Mouse (Mus musculus) liver, embryonic 13.5 days (tissue): ENCODE results near the gene Gm6169. TPM values are rescaled to one million over a fixed set of nuclear protein-coding genes. Genes with fewer than 3 reads are reported as not detected.
"Not testable (repeated sequence)": the region's sequence is repeated elsewhere in the genome, so short reads cannot be mapped to it uniquely, and the experiment has no call there.

ENCODE experiments used
- ATAC-seq: fragments of 200-750 bp; cut with Nextera tagmentation; 2 replicates; pipeline ENCODE4 v1.8.0; 2017; ENCODE audit warnings: low read depth, mild to moderate bottlenecking, moderate number of reproducible peaks, moderate library complexity
- DNase-seq: peaks from one replicate; pipeline ENCODE4 v3.0.0; 2022
- H3K27ac ChIP-seq: fragments of 300-500 bp; sonication (generic); 2 replicates; pipeline ENCODE4 v1.5.1; 2015; ENCODE audit warnings: moderate library complexity, mild to moderate bottlenecking, inconsistent platforms
- H3K27me3 ChIP-seq: fragments of 300-500 bp; sonication (generic); 2 replicates; pipeline ENCODE4 v1.6.1; 2015; ENCODE audit warnings: mild to moderate bottlenecking, inconsistent platforms
- H3K36me3 ChIP-seq: fragments of 300-500 bp; sonication (generic); 2 replicates; pipeline ENCODE4 v1.6.1; 2015; ENCODE audit warnings: mild to moderate bottlenecking, inconsistent platforms
- H3K4me1 ChIP-seq: fragments of 300-500 bp; sonication (generic); replicated peaks from 2 replicates; pipeline ENCODE4 v1.6.1; 2015; ENCODE audit warnings: inconsistent platforms
- H3K4me2 ChIP-seq: fragments of 300-500 bp; sonication (generic); 2 replicates; pipeline ENCODE4 v1.6.1; 2015; ENCODE audit warnings: inconsistent platforms, mild to moderate bottlenecking, moderate library complexity
- H3K4me3 ChIP-seq: fragments of 300-500 bp; sonication (generic); replicated peaks from 2 replicates; pipeline ENCODE4 v1.5.1; 2015; ENCODE audit warnings: mild to moderate bottlenecking, inconsistent platforms
- H3K9ac ChIP-seq: fragments of 300-500 bp; sonication (generic); 2 replicates; pipeline ENCODE4 v1.6.1; 2015; ENCODE audit warnings: mild to moderate bottlenecking, inconsistent platforms
- H3K9me3 ChIP-seq: fragments of 300-500 bp; sonication (generic); replicated peaks from 2 replicates; pipeline ENCODE4 v1.6.1; 2016; ENCODE audit warnings: inconsistent platforms
- WGBS: fragments of 180-500 bp; shearing (Covaris S2); methylation state at CpG from one replicate; pipeline ENCODE4 v1.1.7; 2015; ENCODE audit not compliant: insufficient replicate concordance; 5-methylcytosine and 5-hydroxymethylcytosine counted together
- polyA plus RNA-seq: library from polyadenylated mRNA; unstranded; fragments of >200 nt; fragmentation: Nextera tagmentation; extraction: Ambion mirVana; gene quantifications from 2 replicates; pipeline ENCODE4 v1.2.1, GENCODE M21; 2015

Gm6169 gene
- polyA plus RNA-seq: 0.79 and 0.97 TPM in 2 replicates

DNA sequence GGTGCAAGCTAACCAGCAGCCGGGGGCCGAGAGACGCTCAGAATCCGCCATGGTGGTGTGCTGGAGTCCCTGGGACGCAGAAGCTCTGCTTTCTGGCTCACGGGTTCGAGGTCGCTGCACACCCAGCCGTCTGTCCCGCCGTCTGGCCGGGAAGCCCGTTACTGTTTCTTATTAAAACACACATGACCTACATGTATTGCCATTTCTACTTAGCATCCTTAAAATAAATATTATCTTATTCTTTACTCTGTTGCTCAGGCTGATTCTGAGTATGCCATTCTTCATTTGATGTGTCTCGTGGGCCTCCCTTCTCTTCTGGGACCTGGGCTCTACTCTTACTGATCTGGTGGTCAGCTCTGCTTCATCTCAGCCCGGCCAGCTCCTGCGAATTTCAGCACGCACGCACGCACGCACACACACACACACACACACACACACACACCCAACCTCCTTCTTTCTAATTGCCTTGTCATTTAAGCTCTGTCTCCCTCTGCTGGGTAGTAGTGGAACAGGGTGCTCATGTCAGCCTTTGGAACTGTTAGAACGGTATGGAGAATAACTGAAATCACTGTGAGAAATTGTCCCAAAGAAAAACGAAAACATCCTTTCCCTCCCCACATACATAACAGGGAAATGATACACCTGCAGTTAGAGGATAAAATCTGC is at the start of gene Gm6169:
Gene Gm6169, minus strand, starts transcription at position 51 of the 666 bp plus-strand sequence.
- WGBS: 77% methylated on average over 22 of the region's 22 CpGs
- Histone ChIP-seq H3K27ac (no peak within 1 kb of the TSS), H3K27me3 (no peaks in the 10 kb centered on the region), H3K9ac (no peak within 1 kb of the TSS), H3K4me2 (no peak within 1 kb of the TSS), H3K9me3 (no peaks in the 10 kb centered on the region), H3K4me1 (no peaks in the 10 kb centered on the region), H3K4me3 (no peak within 1 kb of the TSS), H3K36me3 (no peaks in the 10 kb centered on the region)
- no peak for DNase-seq
- no peak for ATAC-seq

DNA sequence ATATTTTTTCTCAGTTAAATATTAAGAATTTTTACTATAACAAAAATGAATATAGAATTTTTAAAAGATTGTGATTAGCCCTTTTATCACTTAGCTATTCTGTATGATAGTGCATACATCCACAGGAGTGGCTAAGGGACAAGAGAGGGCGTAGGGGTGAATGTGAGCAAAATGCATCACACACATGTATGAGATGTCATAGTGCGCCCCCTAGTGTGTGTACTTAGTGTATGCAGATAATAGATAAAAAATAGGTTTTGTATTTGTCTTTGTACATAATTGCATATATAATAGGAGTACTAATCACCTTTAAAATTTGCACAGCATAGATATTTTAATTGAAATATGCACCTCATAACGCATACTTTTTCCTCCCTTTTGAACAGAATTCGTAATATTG is 46.8 kb upstream of the Gm6169 start:
- Histone ChIP-seq H3K9ac (no peak overlapping the region), H3K4me1 (no peaks in the 10 kb centered on the region; the same call in 1 of the 2 replicates), H3K9me3 (no peaks in the 10 kb centered on the region), H3K36me3 (peaks cover 56% of the 10 kb centered on the region), H3K27me3 (no peaks in the 10 kb centered on the region), H3K27ac (no peak overlapping the region), H3K4me2 (no peak overlapping the region), H3K4me3 (no peak overlapping the region)
- DNase-seq (peak; percentile 32), ATAC-seq (no peak; the same call in 1 of the 2 replicates)
- 55% methylated on average over 4 of the region's 4 CpGs for WGBS

DNA sequence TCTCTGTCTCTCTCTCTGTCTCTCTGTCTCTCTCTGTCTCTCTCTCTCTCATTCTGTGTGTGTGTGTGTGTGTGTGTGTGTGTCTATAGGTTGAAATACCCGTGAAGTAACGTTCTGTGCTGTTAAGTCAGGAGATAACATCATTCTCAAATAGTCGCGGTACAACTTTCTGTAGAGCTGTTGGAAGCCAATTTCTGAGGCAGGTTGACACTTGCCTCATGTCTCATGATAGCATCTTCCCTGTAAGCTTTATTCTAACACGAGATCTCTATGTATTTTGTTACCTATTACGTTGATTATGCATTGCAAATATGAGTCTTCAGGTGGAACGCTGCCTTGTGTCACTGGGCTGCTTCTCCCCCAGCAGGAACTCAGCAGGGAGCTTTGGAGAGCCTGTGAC is 43.3 kb upstream of the Gm6169 start:
- Histone ChIP-seq H3K27ac (no peak overlapping the region), H3K4me1 (peaks cover 10% of the 10 kb centered on the region), H3K4me2 (no peak overlapping the region), H3K9ac (no peak overlapping the region), H3K36me3 (peaks cover 28% of the 10 kb centered on the region), H3K4me3 (no peak overlapping the region), H3K9me3 (no peaks in the 10 kb centered on the region), H3K27me3 (no peaks in the 10 kb centered on the region)
- DNase-seq: no peak
- ATAC-seq: no peak
- 77% methylated on average over 7 of the region's 7 CpGs for WGBS

DNA sequence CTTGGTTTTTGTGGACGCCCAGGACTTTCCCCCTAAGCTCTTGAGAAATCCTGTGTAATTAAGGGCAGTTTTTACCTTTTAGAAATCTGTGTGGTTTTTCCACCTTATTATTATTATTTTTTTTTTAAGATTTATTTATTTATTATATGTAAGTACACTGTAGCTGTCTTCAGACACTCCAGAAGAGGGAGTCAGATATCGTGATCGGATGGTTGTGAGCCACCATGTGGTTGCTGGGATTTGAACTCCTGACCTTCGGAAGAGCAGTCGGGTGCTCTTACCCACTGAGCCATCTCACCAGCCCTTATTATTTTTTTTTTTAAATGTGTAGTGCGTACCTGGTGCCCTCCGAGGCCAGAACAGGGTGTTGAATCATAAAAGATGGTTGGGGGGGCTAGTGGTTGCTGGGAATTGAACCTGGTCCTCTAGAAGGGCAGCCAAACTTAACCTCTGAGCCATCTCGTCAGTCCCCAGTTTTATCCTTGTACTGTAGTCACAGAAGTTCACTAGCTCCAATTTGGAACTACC is 39.4 kb upstream of the Gm6169 start:
- WGBS: 18% methylated on average over 8 of the region's 8 CpGs
- Histone ChIP-seq H3K4me1 (peaks cover 16% of the 10 kb centered on the region), H3K27ac (peak overlapping the region; percentile 83), H3K36me3 (peaks cover 33% of the 10 kb centered on the region), H3K4me3 (peak overlapping the region; percentile 76), H3K9ac (peak overlapping the region; percentile 85), H3K4me2 (peak overlapping the region; percentile 68)
- not testable (repeated sequence) for ATAC-seq, DNase-seq, H3K9me3 ChIP-seq, H3K27me3 ChIP-seq

DNA sequence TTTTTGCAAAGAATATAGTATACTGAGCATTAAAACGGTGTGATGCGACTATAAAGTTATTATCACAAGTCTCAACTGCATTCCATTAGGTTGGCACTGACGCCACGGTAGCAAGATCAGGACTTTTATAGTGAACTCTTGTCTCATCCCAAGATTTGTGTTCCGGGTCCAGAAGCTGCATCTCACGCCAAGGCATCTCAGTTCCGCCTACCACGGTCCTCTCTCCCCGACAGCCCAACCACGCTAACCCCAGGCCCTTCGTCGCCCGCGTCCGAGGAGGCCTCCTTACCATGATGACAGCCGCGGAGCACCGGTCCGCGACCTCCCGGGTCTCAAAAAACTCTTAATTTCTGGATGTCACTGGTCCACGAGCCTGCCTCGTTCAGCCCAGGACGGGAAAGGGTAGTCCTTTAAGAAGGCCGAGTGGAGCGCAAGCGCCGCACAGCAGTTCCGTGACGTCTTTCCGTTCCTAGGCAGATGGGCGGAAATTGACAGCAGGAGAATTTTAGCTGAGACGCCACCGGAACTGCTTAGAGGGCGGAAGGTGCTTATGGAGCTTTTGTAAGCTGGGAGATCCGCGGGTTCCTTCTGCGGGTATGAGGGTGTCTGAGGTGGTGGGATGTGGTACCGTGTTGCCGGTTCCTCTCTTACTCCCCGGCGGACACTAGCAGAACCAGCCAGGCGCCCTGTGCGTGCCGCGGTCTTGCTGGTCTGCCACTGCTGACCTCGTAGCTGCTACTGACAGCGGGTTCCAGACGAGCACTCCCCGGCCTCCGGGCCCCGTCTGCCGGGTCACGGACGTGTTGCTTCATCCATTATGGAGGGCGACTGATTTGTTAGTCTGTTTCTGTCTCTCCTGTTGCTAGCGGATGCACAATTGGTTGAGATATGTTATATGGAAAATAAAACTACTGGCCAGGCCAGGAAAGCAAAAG is 38.7 kb upstream of the Gm6169 start, which contains the start of the genes Gfm2 and Nsa2:
Gene Gfm2, plus strand, starts transcription at position 472 of the 935 bp plus-strand sequence.
Gene Nsa2, minus strand, starts transcription at position 472 of the 935 bp plus-strand sequence.
- H3K4me1 ChIP-seq: peaks cover 16% of the 10 kb centered on the region
- H3K9ac ChIP-seq: peak within 1 kb of the TSS; percentile 85
- peak within 1 kb of the TSS; percentile 76 for H3K4me3 ChIP-seq
- no peaks in the 10 kb centered on the region for H3K27me3 ChIP-seq
- no peaks in the 10 kb centered on the region for H3K9me3 ChIP-seq
- WGBS: under 1% methylated on average over 57 of the region's 57 CpGs
- ATAC-seq: peak; percentile 99
- H3K4me2 ChIP-seq: peak within 1 kb of the TSS; percentile 68
- peak; percentile 88 for DNase-seq
- H3K27ac ChIP-seq: peak within 1 kb of the TSS; percentile 83
- H3K36me3 ChIP-seq: peaks cover 33% of the 10 kb centered on the region

DNA sequence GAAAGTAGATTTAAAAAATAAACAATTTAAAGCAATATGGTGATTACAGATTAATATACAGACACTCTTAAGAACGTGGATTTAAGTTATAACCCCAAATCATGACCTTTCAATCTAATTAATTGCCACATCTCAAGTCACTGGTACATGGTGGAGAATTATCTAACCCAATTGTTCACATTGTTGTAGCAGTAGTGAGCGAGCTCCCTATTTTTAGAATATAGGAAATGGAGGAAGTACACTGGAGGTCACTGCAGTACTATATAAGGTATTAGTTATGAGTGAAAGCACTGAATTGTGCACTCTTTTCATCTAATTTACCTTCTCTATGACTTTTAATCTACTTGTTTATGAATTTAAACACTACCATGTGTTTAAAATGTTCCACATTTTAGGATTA is 31.4 kb upstream of the Gm6169 start:
- ATAC-seq, H3K4me2 ChIP-seq, H3K9me3 ChIP-seq, H3K9ac ChIP-seq, H3K27ac ChIP-seq, H3K4me3 ChIP-seq, H3K27me3 ChIP-seq, DNase-seq, H3K4me1 ChIP-seq: not testable (repeated sequence)
- no CpG with 5 or more reads among the region's 2 CpGs for WGBS
- peaks cover 42% of the 10 kb centered on the region for H3K36me3 ChIP-seq

DNA sequence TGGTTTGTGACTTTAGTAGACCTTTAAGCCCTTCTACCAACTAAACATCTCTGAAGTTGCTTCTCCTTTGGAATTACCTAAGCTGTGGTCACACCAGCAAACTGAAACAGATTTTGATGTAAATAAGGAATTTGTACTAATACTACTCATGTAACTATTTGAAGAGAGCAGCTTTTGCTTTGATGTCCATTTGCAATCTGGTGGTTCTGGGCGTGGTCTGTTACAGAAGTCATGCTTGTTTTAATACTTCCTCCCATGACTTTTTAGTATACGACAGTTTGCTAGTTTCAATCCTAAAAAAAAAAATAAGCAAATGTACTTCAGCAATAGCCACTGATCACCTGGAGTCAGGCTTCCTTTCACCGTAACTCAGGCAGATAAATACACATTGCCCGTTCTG is 30.6 kb upstream of the Gm6169 start:
- not testable (repeated sequence) for H3K4me3 ChIP-seq, H3K9me3 ChIP-seq, ATAC-seq, H3K4me2 ChIP-seq, H3K27me3 ChIP-seq, H3K27ac ChIP-seq, H3K4me1 ChIP-seq, DNase-seq, H3K9ac ChIP-seq
- H3K36me3 ChIP-seq: peaks cover 34% of the 10 kb centered on the region
- WGBS: 73% methylated on average over 4 of the region's 4 CpGs

DNA sequence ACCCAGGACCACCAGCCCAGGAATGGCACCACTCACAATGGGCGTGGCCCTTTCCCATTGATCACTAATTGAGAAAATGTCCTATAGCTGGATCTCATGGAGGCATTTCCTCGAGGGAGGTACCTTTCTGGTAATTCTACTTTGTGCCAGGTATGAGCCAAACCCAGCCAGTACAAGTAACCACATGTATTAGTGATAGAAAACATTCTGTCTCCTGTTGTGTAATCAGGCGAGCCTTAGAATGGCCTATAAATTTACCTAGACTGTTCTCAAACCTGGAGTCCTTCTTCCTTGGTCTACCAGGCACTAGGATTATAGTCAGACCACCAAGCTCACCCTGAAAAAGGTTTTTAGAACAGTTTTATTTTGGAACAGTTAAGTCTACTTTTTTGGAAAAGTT is 22.3 kb upstream of the Gm6169 start:
- 60% methylated on average over 3 of the region's 3 CpGs for WGBS
- Histone ChIP-seq H3K9ac (no peak overlapping the region), H3K36me3 (peaks cover 2% of the 10 kb centered on the region; the same call in 1 of the 2 replicates), H3K4me1 (no peaks in the 10 kb centered on the region), H3K4me3 (no peak overlapping the region), H3K27ac (no peak overlapping the region), H3K27me3 (no peaks in the 10 kb centered on the region), H3K4me2 (no peak overlapping the region), H3K9me3 (no peaks in the 10 kb centered on the region)
- DNase-seq: no peak
- no peak for ATAC-seq

DNA sequence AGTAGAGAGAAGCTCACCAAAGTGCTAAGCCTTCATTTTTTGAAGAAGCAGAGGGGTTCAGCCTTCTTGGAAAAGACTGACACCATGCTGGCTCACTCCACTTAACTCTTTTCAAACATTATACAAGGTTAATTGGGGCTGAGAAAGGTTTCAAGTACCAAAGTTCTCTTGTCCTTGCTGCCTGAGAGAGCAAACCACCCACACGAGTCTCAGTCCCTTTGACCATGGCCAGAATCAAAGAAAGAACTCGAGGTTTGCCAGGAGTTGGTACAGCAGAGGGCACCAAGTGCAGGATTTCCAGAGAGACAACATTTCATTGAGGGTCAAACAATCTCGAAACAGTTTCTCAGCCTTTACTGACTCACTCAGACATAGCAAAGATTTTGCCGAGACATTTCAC is 10.0 kb upstream of the Gm6169 start:
- Histone ChIP-seq H3K9ac (no peak overlapping the region), H3K4me2 (no peak overlapping the region), H3K27me3 (no peaks in the 10 kb centered on the region), H3K4me1 (no peaks in the 10 kb centered on the region), H3K9me3 (no peaks in the 10 kb centered on the region), H3K4me3 (no peak overlapping the region), H3K27ac (no peak overlapping the region), H3K36me3 (peaks cover 10% of the 10 kb centered on the region)
- 69% methylated on average over 4 of the region's 4 CpGs for WGBS
- ATAC-seq: no peak
- no peak for DNase-seq

DNA sequence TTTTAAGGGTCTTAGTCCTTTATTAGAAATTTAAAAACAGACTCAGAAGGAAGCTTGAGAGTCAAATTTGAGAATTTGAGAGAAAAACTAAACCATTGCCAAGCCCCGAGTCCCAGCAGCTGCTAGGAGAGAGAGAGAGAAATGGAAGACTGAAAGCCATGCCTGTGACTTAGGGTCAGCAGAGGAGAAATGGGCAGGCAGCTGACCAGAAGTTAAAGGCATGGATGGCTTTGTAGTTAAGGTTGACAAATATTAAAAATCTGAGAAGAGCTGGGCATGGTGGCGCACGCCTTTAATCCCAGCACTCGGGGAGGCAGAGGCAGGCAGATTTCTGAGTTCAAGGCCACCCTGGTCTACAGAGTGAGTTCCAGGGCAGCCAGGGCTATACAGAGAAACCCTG is 8.7 kb upstream of the Gm6169 start:
- 89% methylated on average over 4 of the region's 4 CpGs for WGBS
- H3K9ac ChIP-seq, H3K4me1 ChIP-seq, H3K27me3 ChIP-seq, H3K36me3 ChIP-seq, DNase-seq, H3K4me3 ChIP-seq, H3K9me3 ChIP-seq, H3K4me2 ChIP-seq, H3K27ac ChIP-seq, ATAC-seq: not testable (repeated sequence)

DNA sequence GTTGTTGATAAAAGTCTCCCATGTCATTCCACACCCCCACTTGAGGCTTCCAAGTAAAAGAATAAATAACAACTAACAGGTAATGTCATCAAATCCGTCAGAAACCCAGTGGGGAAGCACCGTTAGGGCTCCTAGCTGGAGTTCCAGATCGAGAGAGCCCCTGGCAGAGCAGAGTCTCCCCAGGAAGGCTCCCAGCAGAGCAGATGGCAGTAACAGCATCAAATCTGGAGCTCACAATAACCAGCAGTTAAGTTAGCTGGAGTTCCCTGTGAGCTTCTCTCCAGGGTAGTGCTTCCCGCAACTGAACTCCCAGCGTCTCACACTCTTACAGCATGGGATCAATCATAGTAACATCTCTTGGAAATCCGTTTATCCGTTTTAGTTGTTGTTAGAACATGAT is 6.0 kb upstream of the Gm6169 start:
- H3K9me3 ChIP-seq: no peaks in the 10 kb centered on the region
- no peak overlapping the region for H3K9ac ChIP-seq
- H3K4me3 ChIP-seq: no peak overlapping the region
- no peak for ATAC-seq
- 0 out of 2 replicates have a peak, but pooled peaks cover 2% of the 10 kb centered on the region for H3K36me3 ChIP-seq
- WGBS: 68% methylated on average over 7 of the region's 7 CpGs
- no peaks in the 10 kb centered on the region for H3K4me1 ChIP-seq
- no peak for DNase-seq
- H3K4me2 ChIP-seq: no peak overlapping the region
- H3K27ac ChIP-seq: no peak overlapping the region
- H3K27me3 ChIP-seq: no peaks in the 10 kb centered on the region
